Mouse (Mus musculus) R1 (cell line): ENCODE data around the gene Timp3.

Experiments
- DNase-seq: peaks from one replicate; pipeline ENCODE4 v3.0.0-alpha.2; 2018; ENCODE audit warnings: low read depth, low spot score

Timp3 gene

GRCm38 (mm10) chr10:86325272-86325671 is 25.1 kb downstream of the Timp3 start:
- no peak for DNase-seq

- no peak for DNase-seq
Measured at GRCm38 (mm10) chr10:86328143-86328542, 28.0 kb downstream of the Timp3 start.

- DNase-seq: peak; percentile 41
Measured at GRCm38 (mm10) chr10:86328691-86329090, 28.5 kb downstream of the Timp3 start.

- DNase-seq: no peak
Measured at GRCm38 (mm10) chr10:86329241-86329882, 29.2 kb downstream of the Timp3 start.

GRCm38 (mm10) chr10:86330993-86331680 is 31.0 kb downstream of the Timp3 start:
- DNase-seq: no peak

GRCm38 (mm10) chr10:86331681-86332281 is 31.6 kb downstream of the Timp3 start:
- DNase-seq: no peak

- no peak for DNase-seq
Measured at GRCm38 (mm10) chr10:86332942-86333341, 32.8 kb downstream of the Timp3 start.

- no peak for DNase-seq
Measured at GRCm38 (mm10) chr10:86334581-86334980, 34.4 kb downstream of the Timp3 start.

- no peak for DNase-seq
Measured at GRCm38 (mm10) chr10:86336506-86336905, 36.3 kb downstream of the Timp3 start.

GRCm38 (mm10) chr10:86337239-86337638 is 37.1 kb downstream of the Timp3 start:
- DNase-seq: no peak

- DNase-seq: peak; percentile 95
Measured at GRCm38 (mm10) chr10:86338121-86338715, 38.0 kb downstream of the Timp3 start.

- DNase-seq: no peak
Measured at GRCm38 (mm10) chr10:86339121-86339520, 38.9 kb downstream of the Timp3 start.

- DNase-seq: peak; percentile 48
Measured at GRCm38 (mm10) chr10:86339649-86340379, 39.6 kb downstream of the Timp3 start.

- no peak for DNase-seq
Measured at GRCm38 (mm10) chr10:86340421-86340820, 40.2 kb downstream of the Timp3 start.

- no peak for DNase-seq
Measured at GRCm38 (mm10) chr10:86340991-86341527, 40.9 kb downstream of the Timp3 start.

GRCm38 (mm10) chr10:86341589-86341988 is 41.4 kb downstream of the Timp3 start:
- peak; percentile 21 for DNase-seq

GRCm38 (mm10) chr10:86342151-86342550 is 42.0 kb downstream of the Timp3 start:
- no peak for DNase-seq

GRCm38 (mm10) chr10:86342713-86343112 is 42.5 kb downstream of the Timp3 start:
- no peak for DNase-seq

- no peak for DNase-seq
Measured at GRCm38 (mm10) chr10:86343362-86343761, 43.2 kb downstream of the Timp3 start.

GRCm38 (mm10) chr10:86343931-86344330 is 43.8 kb downstream of the Timp3 start:
- no peak for DNase-seq

- DNase-seq: no peak
Measured at GRCm38 (mm10) chr10:86344654-86345053, 44.5 kb downstream of the Timp3 start.

- DNase-seq: no peak
Measured at GRCm38 (mm10) chr10:86345645-86346044, 45.5 kb downstream of the Timp3 start.
